Mouse (Mus musculus): Measurements from ENCODE around the gene Obp2a.

DNA sequence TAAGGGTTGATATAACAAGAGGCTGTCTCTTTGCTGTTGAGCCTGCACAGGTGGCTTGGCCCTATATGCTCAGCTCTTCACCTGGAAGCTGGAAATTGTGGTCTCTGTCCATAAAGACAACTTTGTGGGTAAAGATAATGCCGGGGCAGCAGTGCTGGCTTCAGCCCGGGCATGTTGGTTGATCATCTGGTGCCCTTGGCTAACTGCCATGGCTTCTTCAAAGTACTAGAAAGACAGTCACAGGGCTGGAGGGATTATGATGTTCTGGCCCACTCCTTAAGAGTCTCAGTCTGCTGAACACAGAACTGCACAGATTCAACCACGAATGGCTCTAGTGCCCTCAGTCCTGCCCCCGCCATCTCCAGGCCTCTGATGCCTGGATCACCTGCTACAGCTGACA, 42.6 kb upstream of the Obp2a start:
- TF ChIP-seq CTCF (IDR thresholded peaks at IDR 0.05; ENCODE audit: control insufficient read depth, insufficient read depth, low read length) (no peak), POLR2A (IDR thresholded peaks at IDR 0.05; ENCODE audit: borderline replicate concordance, control insufficient read depth, low read depth, low read length) (no peak)

All from bone marrow, adult 2 months (tissue).